Mouse (Mus musculus): ENCODE results near the gene Akr1c12.
"Not testable (repeated sequence)": the region's sequence is repeated elsewhere in the genome, so short reads cannot be mapped to it uniquely, and the experiment has no call there.

DNA sequence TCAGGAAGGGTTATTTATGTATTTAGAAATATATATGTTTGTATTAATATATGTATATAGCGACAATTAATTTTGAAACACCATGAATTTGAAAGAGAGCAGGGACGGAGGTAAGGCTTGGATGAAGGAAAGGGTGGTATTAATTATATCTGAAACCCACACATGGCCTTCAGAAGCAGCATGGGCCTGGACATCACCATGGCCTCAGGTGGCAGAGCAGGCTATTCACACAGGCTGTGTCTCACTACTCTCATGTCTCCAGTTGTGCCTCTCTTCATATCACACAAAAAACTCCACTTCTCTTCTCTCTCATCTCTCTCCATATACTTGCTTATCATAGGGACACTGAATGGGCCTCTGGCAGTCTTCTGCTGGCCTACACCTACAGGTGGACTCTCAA lies 13.8 kb downstream of the Akr1c12 start:
- not testable (repeated sequence) for TF ChIP-seq CTCF (IDR thresholded peaks at IDR 0.05; ENCODE audit: extremely low read depth, insufficient read depth, insufficient read length, insufficient replicate concordance); POLR2A (IDR thresholded peaks at IDR 0.05; ENCODE audit: low read depth, low read length)
